Mouse (Mus musculus) hindbrain, embryonic 13.5 days (tissue): Measurements from ENCODE around the gene Wwox. TPM values are rescaled to one million over a fixed set of nuclear protein-coding genes. Genes with fewer than 3 reads are reported as not detected.

Source experiments
- ATAC-seq: fragments of 200-750 bp; cut with Nextera tagmentation; 2 replicates; pipeline ENCODE4 v1.8.0; 2017; ENCODE audit warnings: moderate TSS enrichment; ENCODE audit not compliant: low FRiP score
- H3K27ac ChIP-seq: fragments of 300-500 bp; sonication (generic); 2 replicates; pipeline ENCODE4 v1.5.1; 2015; ENCODE audit warnings: inconsistent platforms, mild to moderate bottlenecking, moderate library complexity
- H3K27me3 ChIP-seq: fragments of 300-500 bp; sonication (generic); 2 replicates; pipeline ENCODE4 v1.6.1; 2015; ENCODE audit warnings: mild to moderate bottlenecking, inconsistent platforms
- H3K36me3 ChIP-seq: fragments of 300-500 bp; sonication (generic); 2 replicates; pipeline ENCODE4 v1.6.1; 2015; ENCODE audit warnings: mild to moderate bottlenecking, inconsistent platforms
- H3K4me1 ChIP-seq: fragments of 300-500 bp; sonication (generic); replicated peaks from 2 replicates; pipeline ENCODE4 v1.6.1; 2015; ENCODE audit warnings: inconsistent platforms
- H3K4me2 ChIP-seq: fragments of 300-500 bp; sonication (generic); 2 replicates; pipeline ENCODE4 v1.6.1; 2015; ENCODE audit warnings: inconsistent platforms, mild to moderate bottlenecking, moderate library complexity
- H3K4me3 ChIP-seq: fragments of 300-500 bp; sonication (generic); 2 replicates; pipeline ENCODE4 v1.5.1; 2015; ENCODE audit warnings: mild to moderate bottlenecking, inconsistent platforms
- H3K9ac ChIP-seq: fragments of 300-500 bp; sonication (generic); 2 replicates; pipeline ENCODE4 v1.6.1; 2015; ENCODE audit warnings: mild to moderate bottlenecking, inconsistent platforms
- H3K9me3 ChIP-seq: fragments of 300-500 bp; sonication (generic); 2 replicates; pipeline ENCODE4 v1.6.1; 2016; ENCODE audit warnings: inconsistent platforms
- WGBS: fragments of 180-500 bp; shearing (Covaris S2); methylation state at CpG from one replicate; pipeline ENCODE4 v1.1.7; 2015; 5-methylcytosine and 5-hydroxymethylcytosine counted together
- polyA plus RNA-seq: library from polyadenylated mRNA; unstranded; fragments of >200 nt; fragmentation: Nextera tagmentation; extraction: Ambion mirVana; gene quantifications from 2 replicates; pipeline ENCODE4 v1.2.1, GENCODE M21; 2015

Gene Wwox
- polyA plus RNA-seq, 1 experiment from 2014 or later: 13.8 TPM

DNA sequence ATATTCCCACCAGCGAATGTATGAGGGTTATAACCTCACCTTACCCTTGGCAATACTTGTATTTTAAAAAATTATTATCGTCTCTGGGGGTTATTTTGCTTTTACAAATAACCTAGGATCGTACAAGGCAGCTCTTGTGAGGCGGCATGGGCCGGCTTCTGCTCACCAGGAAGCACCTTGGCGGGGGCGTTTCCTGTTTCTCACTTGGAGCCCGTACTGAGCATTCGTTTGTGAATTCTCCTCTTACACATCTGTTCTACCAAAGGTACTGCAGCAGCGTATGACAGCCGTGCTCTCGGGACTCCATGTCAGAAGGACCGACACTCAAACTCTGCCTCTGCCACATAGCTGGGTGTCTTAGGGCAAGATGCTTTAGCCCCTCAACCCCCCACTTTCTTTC is 546.5 kb downstream of the Wwox start:
- H3K9ac ChIP-seq: no peak overlapping the region
- H3K4me1 ChIP-seq: peaks cover 9% of the 10 kb centered on the region
- no peak for ATAC-seq
- 81% methylated on average over 13 of the region's 13 CpGs for WGBS
- no peaks in the 10 kb centered on the region for H3K36me3 ChIP-seq
- no peak overlapping the region for H3K4me2 ChIP-seq
- no peak overlapping the region for H3K27ac ChIP-seq
- H3K9me3 ChIP-seq: no peaks in the 10 kb centered on the region; the same call in 1 of the 2 replicates
- no peaks in the 10 kb centered on the region for H3K27me3 ChIP-seq
- H3K4me3 ChIP-seq: no peak overlapping the region

DNA sequence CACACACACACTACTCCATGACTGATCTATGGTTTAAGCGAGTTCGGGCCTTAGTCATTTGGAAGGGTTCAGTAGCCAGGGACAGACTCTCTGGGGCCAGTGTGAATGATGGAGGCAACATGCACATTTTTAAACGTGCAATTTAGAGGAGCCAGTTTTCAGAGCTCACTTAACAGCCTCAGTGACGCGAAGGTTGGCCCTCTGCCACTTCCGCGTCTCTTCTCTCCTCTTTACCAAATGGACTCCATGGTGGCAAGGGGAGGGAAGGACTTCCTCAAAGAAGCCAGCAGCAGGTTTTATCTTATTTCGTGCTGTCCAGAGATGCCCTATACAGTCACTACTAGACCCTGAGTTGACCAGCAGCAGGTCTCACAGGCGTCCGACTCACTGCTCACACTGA is 547.5 kb downstream of the Wwox start:
- 86% methylated on average over 10 of the region's 10 CpGs for WGBS
- Histone ChIP-seq H3K27me3 (no peaks in the 10 kb centered on the region), H3K9ac (no peak overlapping the region), H3K4me2 (no peak overlapping the region), H3K4me1 (peaks cover 15% of the 10 kb centered on the region), H3K9me3 (no peaks in the 10 kb centered on the region), H3K4me3 (no peak overlapping the region), H3K27ac (no peak overlapping the region), H3K36me3 (no peaks in the 10 kb centered on the region)
- ATAC-seq: no peak

DNA sequence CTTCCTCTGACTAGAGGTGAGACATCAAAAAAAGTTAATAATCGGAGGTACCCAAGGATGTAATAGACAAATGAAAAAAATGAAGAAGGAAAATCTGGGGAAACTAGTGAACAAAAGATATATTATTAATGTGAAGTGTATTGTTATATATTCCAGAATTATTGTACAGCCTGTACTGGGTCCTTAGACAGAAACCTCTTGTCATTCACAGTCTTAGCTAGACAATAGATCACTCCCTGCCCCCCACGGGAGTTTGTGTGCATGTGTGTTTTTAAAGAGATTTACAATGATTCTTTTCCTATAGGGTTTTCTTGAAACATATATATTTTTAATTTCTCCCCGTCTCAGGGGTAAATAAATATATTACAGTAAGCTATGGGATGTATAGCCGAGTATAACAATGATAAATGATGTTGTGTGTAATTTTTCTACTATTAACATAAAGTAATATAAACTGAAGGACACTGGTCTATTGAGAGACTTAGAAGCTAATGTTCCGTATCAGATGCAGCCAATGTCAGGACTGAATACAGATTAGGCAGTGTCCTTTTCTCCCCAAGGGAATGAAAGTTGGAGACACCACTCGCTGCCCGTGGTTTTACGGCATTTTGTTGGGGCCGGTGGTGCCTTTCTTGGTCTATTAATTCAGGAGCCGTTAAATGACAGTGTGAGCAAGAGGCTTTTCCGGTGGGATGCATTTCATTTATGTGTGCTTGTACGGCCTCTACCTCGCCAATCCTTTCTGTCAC is 551.6 kb downstream of the Wwox start:
- Histone ChIP-seq H3K4me3 (no peak overlapping the region), H3K27me3 (peaks cover 4% of the 10 kb centered on the region; the same call in 1 of the 2 replicates), H3K27ac (no peak overlapping the region), H3K4me1 (peaks cover 6% of the 10 kb centered on the region), H3K36me3 (no peaks in the 10 kb centered on the region), H3K9me3 (no peaks in the 10 kb centered on the region), H3K9ac (no peak overlapping the region), H3K4me2 (0 out of 2 replicates have a peak overlapping the region, but pooled peaks have one; percentile 21)
- no peak for ATAC-seq
- WGBS: 21% methylated on average over 13 of the region's 13 CpGs

- WGBS: 89% methylated on average over 11 of the region's 11 CpGs
- Histone ChIP-seq H3K4me1 (no peaks in the 10 kb centered on the region), H3K4me3 (no peak overlapping the region), H3K4me2 (no peak overlapping the region), H3K36me3 (no peaks in the 10 kb centered on the region), H3K9ac (no peak overlapping the region), H3K27me3 (no peaks in the 10 kb centered on the region; the same call in 1 of the 2 replicates), H3K9me3 (no peaks in the 10 kb centered on the region), H3K27ac (no peak overlapping the region)
- no peak for ATAC-seq
Measured at GRCm38 (mm10) chr8:115000736-115001135, 561.3 kb downstream of the Wwox start.

- Histone ChIP-seq H3K9me3 (no peaks in the 10 kb centered on the region), H3K9ac (no peak overlapping the region), H3K27ac (no peak overlapping the region), H3K4me3 (no peak overlapping the region), H3K4me2 (no peak overlapping the region), H3K4me1 (peaks cover 12% of the 10 kb centered on the region), H3K27me3 (peaks cover 8% of the 10 kb centered on the region; the same call in 1 of the 2 replicates), H3K36me3 (no peaks in the 10 kb centered on the region)
- WGBS: 84% methylated on average over 3 of the region's 3 CpGs
- ATAC-seq: no peak
Measured at GRCm38 (mm10) chr8:115005021-115005420, 565.6 kb downstream of the Wwox start.

DNA sequence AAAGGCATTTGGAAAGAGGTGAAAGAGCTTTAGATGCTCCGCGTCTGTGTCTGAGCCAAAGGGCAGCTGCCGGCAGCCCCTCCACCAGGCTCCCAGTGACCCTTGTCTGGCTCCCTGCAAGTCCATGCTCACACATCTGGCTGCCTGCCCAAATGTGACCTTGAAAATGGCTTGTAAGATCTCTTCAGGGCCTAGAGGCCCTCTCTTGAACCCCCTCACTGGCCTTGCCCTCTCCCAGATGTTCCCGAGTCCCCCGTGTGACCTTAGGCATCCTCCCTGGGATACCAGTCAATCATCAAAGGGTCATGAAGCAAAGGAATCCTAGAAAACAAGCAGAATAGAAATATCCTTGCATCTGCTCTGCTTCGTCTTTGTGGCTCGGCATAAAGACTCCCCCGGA is 567.1 kb downstream of the Wwox start:
- H3K27ac ChIP-seq: no peak overlapping the region
- H3K27me3 ChIP-seq: peaks cover 8% of the 10 kb centered on the region; the same call in 1 of the 2 replicates
- H3K4me1 ChIP-seq: peaks cover 20% of the 10 kb centered on the region
- no peaks in the 10 kb centered on the region for H3K9me3 ChIP-seq
- H3K4me3 ChIP-seq: no peak overlapping the region
- no peak for ATAC-seq
- H3K9ac ChIP-seq: no peak overlapping the region
- H3K36me3 ChIP-seq: no peaks in the 10 kb centered on the region
- 19% methylated on average over 8 of the region's 8 CpGs for WGBS
- no peak overlapping the region for H3K4me2 ChIP-seq

DNA sequence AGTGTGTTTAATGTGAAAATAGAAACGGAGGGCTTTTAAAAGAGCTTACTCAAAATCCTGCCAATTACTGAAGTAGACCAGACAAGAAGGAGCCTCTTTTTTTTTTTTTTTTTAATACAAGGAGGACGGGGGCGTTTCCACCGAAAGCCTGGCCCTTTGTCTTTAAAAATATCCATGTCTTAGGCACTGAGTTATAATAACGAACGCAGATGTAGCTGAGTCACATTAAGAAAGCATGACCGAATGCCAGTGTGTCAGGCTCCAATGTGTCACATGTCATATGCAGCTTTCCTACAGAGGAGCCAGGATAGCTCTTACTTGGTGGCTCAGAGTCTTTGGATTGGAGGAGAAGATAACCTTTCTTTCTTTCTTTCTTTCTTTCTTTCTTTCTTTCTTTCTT is 567.8 kb downstream of the Wwox start:
- Histone ChIP-seq H3K27me3 (peaks cover 8% of the 10 kb centered on the region; the same call in 1 of the 2 replicates), H3K27ac (no peak overlapping the region), H3K4me1 (peaks cover 20% of the 10 kb centered on the region), H3K9ac (no peak overlapping the region), H3K4me2 (no peak overlapping the region), H3K4me3 (no peak overlapping the region), H3K36me3 (no peaks in the 10 kb centered on the region), H3K9me3 (no peaks in the 10 kb centered on the region)
- no peak for ATAC-seq
- 29% methylated on average over 7 of the region's 7 CpGs for WGBS

DNA sequence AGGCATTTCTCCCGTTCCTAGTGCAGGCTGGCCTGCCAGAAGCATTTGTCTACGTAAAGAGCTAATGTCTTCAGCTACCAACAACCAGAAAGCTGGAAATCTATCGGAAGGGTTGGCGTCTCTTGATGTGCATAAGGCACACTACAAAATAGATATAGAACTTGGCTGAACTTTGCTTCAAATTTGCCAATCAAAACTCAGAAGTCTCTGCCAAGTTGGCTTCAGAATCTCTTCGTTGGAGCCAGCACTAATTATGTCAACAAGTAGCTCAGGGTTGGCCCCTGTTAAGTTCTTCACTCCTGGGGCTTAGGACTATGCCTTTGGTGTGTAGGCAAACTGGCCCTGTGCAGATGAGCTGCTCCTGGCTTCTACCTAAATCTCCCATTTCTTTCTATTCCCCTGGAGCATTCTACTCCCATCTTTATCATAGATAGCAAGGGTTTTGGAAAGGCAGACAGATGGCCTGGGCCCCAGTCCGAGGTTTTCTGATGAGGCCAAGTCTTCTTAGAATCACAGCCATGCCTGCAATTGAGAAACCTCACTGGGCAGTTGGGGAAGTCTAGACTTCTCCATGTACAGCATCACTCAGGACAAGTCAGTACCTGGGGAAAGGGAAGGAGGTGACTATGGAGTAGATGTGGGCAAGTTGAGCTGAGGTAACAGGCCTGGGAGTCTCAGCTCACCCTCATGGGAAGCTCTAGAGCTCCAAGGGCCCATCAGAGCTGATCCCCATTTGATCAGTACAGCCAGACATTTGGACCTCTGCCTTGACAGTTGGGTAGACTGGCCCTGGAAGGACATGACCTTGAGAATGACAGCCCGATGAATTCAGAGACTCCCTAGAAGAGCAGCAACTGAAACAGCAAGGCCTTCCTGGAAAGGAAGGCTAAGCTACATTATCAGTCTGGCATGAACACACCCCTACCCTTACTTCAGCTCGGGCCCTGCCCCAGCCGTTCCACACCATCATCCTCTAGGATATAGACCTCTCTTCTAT is 569.5 kb downstream of the Wwox start:
- Histone ChIP-seq H3K9ac (no peak overlapping the region), H3K9me3 (no peaks in the 10 kb centered on the region), H3K4me3 (no peak overlapping the region), H3K27me3 (peaks cover 8% of the 10 kb centered on the region; the same call in 1 of the 2 replicates), H3K4me1 (peaks cover 20% of the 10 kb centered on the region), H3K27ac (no peak overlapping the region), H3K36me3 (no peaks in the 10 kb centered on the region), H3K4me2 (no peak overlapping the region)
- 87% methylated on average over 9 of the region's 9 CpGs for WGBS
- ATAC-seq: no peak

GRCm38 (mm10) chr8:115009897-115010768 is 570.7 kb downstream of the Wwox start:
- WGBS: 19% methylated on average over 9 of the region's 9 CpGs
- Histone ChIP-seq H3K4me1 (peaks cover 25% of the 10 kb centered on the region), H3K9me3 (no peaks in the 10 kb centered on the region), H3K27me3 (peaks cover 8% of the 10 kb centered on the region; the same call in 1 of the 2 replicates), H3K27ac (no peak overlapping the region), H3K4me2 (no peak overlapping the region), H3K9ac (no peak overlapping the region), H3K4me3 (no peak overlapping the region), H3K36me3 (no peaks in the 10 kb centered on the region)
- no peak for ATAC-seq

DNA sequence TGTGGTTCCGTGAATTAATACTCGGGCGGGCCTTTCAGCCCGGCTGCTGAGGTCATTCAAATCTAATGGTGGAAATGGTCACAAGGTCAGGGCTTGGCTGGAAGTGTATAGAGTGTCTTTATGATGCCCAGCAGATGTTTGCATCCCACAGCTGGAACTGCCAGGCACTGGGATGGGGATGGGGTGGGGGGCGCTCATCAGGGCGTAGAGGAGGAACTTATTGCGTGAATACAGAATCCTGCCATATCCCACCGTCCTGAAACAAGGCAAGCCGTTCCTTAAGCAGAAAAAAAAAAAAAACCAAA is 571.3 kb downstream of the Wwox start:
- Histone ChIP-seq H3K36me3 (no peaks in the 10 kb centered on the region), H3K27me3 (peaks cover 8% of the 10 kb centered on the region), H3K9ac (no peak overlapping the region), H3K4me1 (peaks cover 29% of the 10 kb centered on the region), H3K9me3 (no peaks in the 10 kb centered on the region), H3K4me3 (no peak overlapping the region), H3K4me2 (no peak overlapping the region), H3K27ac (no peak overlapping the region)
- no peak for ATAC-seq
- 26% methylated on average over 9 of the region's 9 CpGs for WGBS

DNA sequence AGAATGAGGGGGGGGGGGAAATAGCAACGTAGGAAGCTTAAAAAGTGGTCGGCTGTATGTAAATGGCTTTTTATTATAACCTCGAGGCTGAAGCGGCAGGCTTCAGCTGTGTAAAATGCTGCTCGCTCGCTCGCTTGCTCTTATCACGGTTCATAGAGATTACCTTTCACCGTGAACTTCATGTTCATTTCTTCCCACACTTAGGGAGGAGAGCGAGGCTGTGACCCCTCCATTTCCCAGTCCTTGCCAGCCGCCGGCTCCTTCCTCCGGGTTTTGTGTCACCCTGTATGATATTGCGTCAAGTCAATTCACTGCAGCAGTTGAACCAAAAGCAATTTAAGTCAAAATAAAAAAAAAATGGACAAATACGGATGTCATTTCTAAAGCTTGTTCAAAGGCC is 580.2 kb downstream of the Wwox start:
- Histone ChIP-seq H3K9ac (no peak overlapping the region), H3K4me3 (no peak overlapping the region), H3K27me3 (no peaks in the 10 kb centered on the region; the same call in 1 of the 2 replicates), H3K4me1 (peaks cover 19% of the 10 kb centered on the region), H3K36me3 (no peaks in the 10 kb centered on the region), H3K27ac (no peak overlapping the region), H3K9me3 (no peaks in the 10 kb centered on the region), H3K4me2 (no peak overlapping the region)
- no peak for ATAC-seq
- WGBS: 36% methylated on average over 15 of the region's 15 CpGs

DNA sequence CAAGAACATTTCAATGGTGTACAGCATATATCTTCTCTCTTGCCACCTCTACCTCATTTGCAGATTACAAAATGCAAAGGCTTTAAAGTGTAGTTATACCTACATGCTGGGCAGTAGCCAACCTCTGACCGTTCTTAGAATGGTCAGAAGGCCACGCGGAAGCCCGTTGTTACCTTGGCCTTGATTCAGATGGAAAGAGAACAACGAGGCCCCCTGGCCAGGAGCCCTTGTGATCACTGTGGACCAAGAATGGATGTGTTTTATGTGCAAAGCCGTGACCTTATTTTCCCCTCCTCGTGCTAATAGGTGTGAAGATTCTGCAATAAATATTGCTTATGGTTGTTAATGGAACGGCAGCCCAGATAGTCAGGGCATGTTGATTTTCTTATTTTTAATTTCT is 582.3 kb downstream of the Wwox start:
- no peak for ATAC-seq
- peaks cover 19% of the 10 kb centered on the region for H3K4me1 ChIP-seq
- H3K4me3 ChIP-seq: no peak overlapping the region
- H3K27me3 ChIP-seq: no peaks in the 10 kb centered on the region
- H3K36me3 ChIP-seq: no peaks in the 10 kb centered on the region
- H3K27ac ChIP-seq: no peak overlapping the region
- no peaks in the 10 kb centered on the region for H3K9me3 ChIP-seq
- 82% methylated on average over 8 of the region's 8 CpGs for WGBS
- no peak overlapping the region for H3K9ac ChIP-seq
- no peak overlapping the region for H3K4me2 ChIP-seq
